Mouse (Mus musculus) kidney, adult 11 months (tissue): ENCODE measurements around the gene Gm5798.
"Not testable (repeated sequence)": the region's sequence is repeated elsewhere in the genome, so short reads cannot be mapped to it uniquely, and the experiment has no call there.

Experiments used
- DNase-seq: peaks from one replicate; pipeline ENCODE4 v3.0.0; 2022

Gene Gm5798

DNA sequence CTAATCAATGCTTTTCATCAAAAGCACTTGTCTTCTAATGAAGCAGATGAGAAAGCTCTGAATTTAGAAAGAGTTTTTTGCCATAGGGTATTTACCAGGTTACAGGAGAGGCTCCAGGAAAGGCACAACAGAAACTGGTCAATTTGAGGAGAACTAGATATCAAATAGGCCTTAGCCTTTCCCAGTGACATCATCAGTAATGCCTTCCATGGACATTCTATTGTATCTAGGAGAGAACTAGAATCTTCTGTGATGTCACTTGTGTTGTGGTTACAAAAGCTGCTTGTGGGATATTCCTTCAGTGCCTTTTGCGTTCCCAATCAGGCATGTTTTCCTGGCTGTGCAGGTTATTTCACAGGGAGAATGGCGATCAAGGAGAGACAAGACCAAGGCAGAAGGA lies at the start of gene Gm5798:
Gene Gm5798 (plus strand): TSS at position 301 of the 400 bp plus-strand sequence.
- DNase-seq: not testable (repeated sequence)

DNA sequence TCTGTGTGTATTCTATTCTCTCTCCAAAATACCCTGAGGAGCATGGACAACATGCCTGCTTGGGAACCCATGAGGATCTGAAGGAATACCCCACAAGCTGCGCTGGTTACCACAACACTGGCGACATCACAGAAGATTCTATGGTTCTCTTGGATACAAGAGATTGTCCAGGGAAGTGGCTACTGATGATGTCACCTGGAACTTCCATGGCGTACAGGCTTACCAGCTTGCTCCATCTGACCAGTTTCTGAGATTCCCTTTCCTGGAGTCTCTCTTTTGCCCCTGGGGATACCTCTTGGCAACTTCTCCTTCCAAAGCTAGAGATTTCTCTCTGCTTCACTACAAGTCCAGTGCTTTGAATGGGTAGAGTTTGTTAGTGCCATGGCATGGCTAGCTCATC lies 37.9 kb downstream of the Gm5798 start, which contains the start of gene Gm7945:
Gene Gm7945 (minus strand): TSS at position 101 of the 400 bp plus-strand sequence.
- DNase-seq: not testable (repeated sequence)
